Mouse (Mus musculus) heart, embryonic 16.5 days (tissue): ENCODE results near the gene Gpr55. TPM values are rescaled to one million over a fixed set of nuclear protein-coding genes. Genes with fewer than 3 reads are reported as not detected.

Experiments
- ATAC-seq: fragments of 200-750 bp; cut with Nextera tagmentation; replicated peaks from 2 replicates; pipeline ENCODE4 v1.8.0; 2017; ENCODE audit warnings: moderate number of reproducible peaks; ENCODE audit not compliant: insufficient read depth, low FRiP score; ENCODE audit errors: extremely low read depth
- H3K27ac ChIP-seq: fragments of 300-500 bp; sonication (generic); 2 replicates; pipeline ENCODE4 v1.5.1; 2014; ENCODE audit warnings: mild to moderate bottlenecking, low read length, control low read depth, moderate library complexity
- H3K27me3 ChIP-seq: fragments of 300-500 bp; sonication (generic); 2 replicates; pipeline ENCODE4 v1.6.1; 2014; ENCODE audit warnings: low read length, mixed read lengths; ENCODE audit not compliant: control insufficient read depth, insufficient read depth
- H3K36me3 ChIP-seq: fragments of 300-500 bp; sonication (generic); 2 replicates; pipeline ENCODE4 v1.6.1; 2014; ENCODE audit not compliant: control insufficient read depth, insufficient read depth
- H3K4me1 ChIP-seq: fragments of 300-500 bp; sonication (generic); 2 replicates; pipeline ENCODE4 v1.6.1; 2014; ENCODE audit warnings: low read length, mixed read lengths; ENCODE audit not compliant: control insufficient read depth, insufficient read depth
- H3K4me2 ChIP-seq: fragments of 300-500 bp; sonication (generic); 2 replicates; pipeline ENCODE4 v1.6.1; 2014; ENCODE audit warnings: low read depth, mild to moderate bottlenecking, control low read depth, low read length
- H3K4me3 ChIP-seq: fragments of 300-500 bp; sonication (generic); 2 replicates; pipeline ENCODE4 v1.5.1; 2014; ENCODE audit warnings: mild to moderate bottlenecking, control low read depth, low read length
- H3K9ac ChIP-seq: fragments of 300-500 bp; sonication (generic); 2 replicates; pipeline ENCODE4 v1.6.1; 2014; ENCODE audit warnings: low read length, control low read depth
- H3K9me3 ChIP-seq: fragments of 300-500 bp; sonication (generic); replicated peaks from 2 replicates; pipeline ENCODE4 v1.6.1; 2016; ENCODE audit warnings: low read length; ENCODE audit not compliant: control insufficient read depth
- WGBS: fragments of 180-500 bp; shearing (Covaris S2); extraction: QIAGEN DNeasy Blood & Tissue Kit; methylation state at CpG from one replicate; pipeline ENCODE4 v1.1.7; 2014; 5-methylcytosine and 5-hydroxymethylcytosine counted together
- polyA plus RNA-seq: library from polyadenylated mRNA; unstranded; fragments of >200 nt; fragmentation: Nextera tagmentation; extraction: Ambion mirVana; gene quantifications from 2 replicates; pipeline ENCODE4 v1.2.1, GENCODE M21; 2015

Gene Gpr55
- polyA plus RNA-seq: 0.09 and 0.18 TPM in 2 replicates

DNA sequence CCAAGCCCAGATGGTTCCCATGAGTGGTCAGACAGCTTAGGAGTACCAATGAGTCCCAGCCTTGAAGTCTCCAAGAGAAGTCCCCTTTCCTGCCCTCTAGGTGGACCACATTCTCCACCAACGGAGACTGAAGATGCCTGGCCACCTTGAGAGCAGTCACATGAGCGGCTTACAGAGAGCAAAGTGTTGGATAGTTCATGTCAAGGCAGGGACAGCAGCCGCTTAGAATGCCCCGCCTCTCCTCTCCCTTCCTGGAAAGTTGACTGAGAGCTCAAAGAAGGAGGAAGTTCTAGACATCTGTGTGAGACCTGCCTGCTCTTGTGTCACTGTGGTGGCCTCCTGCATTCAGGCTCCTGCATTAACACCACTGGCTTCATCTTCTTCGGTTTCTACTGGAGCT is at the start of gene Gpr55:
Gpr55 (minus strand) TSS at position 135 of the 400 bp plus-strand sequence.
- Histone ChIP-seq H3K4me2 (no peak within 1 kb of the TSS), H3K4me3 (no peak within 1 kb of the TSS), H3K9ac (no peak within 1 kb of the TSS), H3K9me3 (no peaks in the 10 kb centered on the region), H3K27me3 (no peaks in the 10 kb centered on the region), H3K4me1 (peaks cover 42% of the 10 kb centered on the region), H3K27ac (no peak within 1 kb of the TSS), H3K36me3 (no peaks in the 10 kb centered on the region)
- 54% methylated on average over 5 of the region's 5 CpGs for WGBS
- no peak for ATAC-seq

DNA sequence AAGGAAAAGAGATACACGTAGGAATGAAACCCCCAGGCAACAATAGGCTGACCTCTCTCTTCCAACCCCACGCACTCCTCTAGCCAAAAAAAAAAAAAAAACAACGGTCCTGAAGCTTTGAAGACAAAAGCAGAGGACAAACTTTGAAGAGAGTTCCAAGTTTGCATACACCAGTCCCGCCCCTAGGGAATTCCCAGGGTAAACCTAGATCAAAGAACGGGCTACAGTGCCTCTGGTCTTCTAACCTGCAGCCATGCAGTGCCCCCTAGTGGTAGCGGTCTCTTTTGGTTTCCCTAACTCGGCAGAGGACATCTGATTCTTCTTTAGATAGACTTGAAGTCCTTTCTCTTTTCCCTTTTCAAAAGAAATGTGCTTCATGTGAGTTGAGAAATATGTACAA is 47.0 kb upstream of the Gpr55 start:
- peak; percentile 75; the same call in 1 of the 2 replicates for ATAC-seq
- peak overlapping the region; percentile 8; the same call in 1 of the 2 replicates for H3K4me3 ChIP-seq
- H3K9me3 ChIP-seq: no peaks in the 10 kb centered on the region
- no peaks in the 10 kb centered on the region; the same call in 1 of the 2 replicates for H3K4me1 ChIP-seq
- H3K36me3 ChIP-seq: no peaks in the 10 kb centered on the region
- no peak overlapping the region for H3K27ac ChIP-seq
- peak overlapping the region; percentile 38; the same call in 1 of the 2 replicates for H3K4me2 ChIP-seq
- 4% methylated on average over 7 of the region's 7 CpGs for WGBS
- no peak overlapping the region for H3K9ac ChIP-seq
- H3K27me3 ChIP-seq: no peaks in the 10 kb centered on the region

DNA sequence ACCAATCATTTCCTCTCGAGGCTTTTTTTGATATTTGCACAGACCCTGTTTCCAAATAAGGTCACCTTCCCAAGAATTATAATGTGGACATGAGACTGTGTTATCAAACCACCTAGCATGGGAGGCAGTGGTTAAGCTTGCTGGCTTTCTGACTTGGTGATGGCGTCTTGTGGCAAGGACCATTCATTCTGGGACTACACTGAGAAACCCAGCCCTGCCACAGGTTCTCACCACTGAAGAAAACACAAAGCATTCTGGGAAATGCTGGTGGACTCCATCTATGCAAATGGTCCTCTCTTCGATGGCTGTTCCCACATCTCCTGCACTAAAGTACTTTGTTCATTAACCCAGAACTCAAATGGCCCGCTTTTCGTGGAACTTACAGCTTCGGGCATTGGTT is 45.2 kb upstream of the Gpr55 start:
- H3K27me3 ChIP-seq: no peaks in the 10 kb centered on the region
- no peak for ATAC-seq
- H3K4me1 ChIP-seq: no peaks in the 10 kb centered on the region; the same call in 1 of the 2 replicates
- H3K4me3 ChIP-seq: no peak overlapping the region
- 90% methylated on average over 6 of the region's 6 CpGs for WGBS
- H3K36me3 ChIP-seq: no peaks in the 10 kb centered on the region
- H3K4me2 ChIP-seq: no peak overlapping the region
- H3K27ac ChIP-seq: no peak overlapping the region
- no peaks in the 10 kb centered on the region for H3K9me3 ChIP-seq
- H3K9ac ChIP-seq: no peak overlapping the region

DNA sequence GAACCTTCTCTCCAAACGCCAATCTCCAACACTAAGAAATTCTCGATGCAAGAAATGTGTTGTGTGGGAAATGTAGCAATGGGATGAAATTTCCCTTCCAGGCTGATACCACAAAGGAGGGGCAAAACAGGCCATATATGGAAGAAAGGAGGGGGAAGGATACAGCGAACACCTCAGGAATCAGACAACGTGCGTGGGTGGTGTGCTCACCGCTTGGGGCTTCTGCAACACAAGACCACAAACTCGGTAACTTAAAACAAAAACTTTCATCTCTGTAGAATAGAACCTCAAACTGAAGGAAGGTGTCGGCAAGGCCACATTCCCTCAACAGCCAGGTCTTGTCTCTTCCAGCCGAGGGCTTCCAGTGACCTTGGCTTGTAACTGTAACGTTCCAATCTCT is 44.7 kb upstream of the Gpr55 start:
- WGBS: 81% methylated on average over 10 of the region's 10 CpGs
- no peak overlapping the region for H3K4me3 ChIP-seq
- no peak overlapping the region for H3K4me2 ChIP-seq
- no peak overlapping the region for H3K27ac ChIP-seq
- H3K9me3 ChIP-seq: no peaks in the 10 kb centered on the region
- no peak for ATAC-seq
- no peaks in the 10 kb centered on the region; the same call in 1 of the 2 replicates for H3K4me1 ChIP-seq
- H3K27me3 ChIP-seq: no peaks in the 10 kb centered on the region
- no peaks in the 10 kb centered on the region for H3K36me3 ChIP-seq
- no peak overlapping the region for H3K9ac ChIP-seq

DNA sequence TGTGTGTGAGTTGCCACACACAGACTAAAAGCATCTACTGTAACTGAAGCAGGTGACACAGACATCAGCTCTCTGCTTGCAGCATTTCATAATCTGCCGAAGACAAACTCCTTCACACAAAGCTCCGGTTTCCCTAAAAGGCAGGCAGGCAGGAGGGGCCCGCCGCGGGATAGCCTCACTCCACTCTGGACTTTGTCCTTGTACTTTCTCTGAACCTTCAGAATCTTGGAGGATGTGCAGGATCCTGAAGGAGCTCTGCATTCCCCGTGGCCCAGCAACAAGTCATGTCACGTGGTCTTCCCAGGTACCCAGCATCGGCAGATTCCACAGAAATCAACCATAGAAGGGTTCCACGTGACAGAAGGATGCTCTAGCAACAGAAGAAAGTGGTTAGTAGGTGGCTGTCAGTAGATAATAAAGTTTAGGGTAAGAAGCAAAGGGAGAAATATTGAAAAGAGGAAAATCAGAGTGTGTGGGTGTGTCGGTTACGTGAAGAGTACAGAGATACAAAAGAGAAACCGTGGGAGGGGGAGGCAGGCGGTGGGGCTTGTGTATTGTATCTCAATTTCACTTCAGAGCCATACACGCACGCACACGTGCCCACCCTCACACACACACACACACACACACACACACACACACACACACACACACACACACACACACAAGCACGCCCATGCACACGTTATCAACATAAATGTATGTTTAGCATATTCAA is 39.2 kb upstream of the Gpr55 start:
- no peak for ATAC-seq
- H3K9ac ChIP-seq: no peak overlapping the region
- WGBS: 78% methylated on average over 18 of the region's 18 CpGs

DNA sequence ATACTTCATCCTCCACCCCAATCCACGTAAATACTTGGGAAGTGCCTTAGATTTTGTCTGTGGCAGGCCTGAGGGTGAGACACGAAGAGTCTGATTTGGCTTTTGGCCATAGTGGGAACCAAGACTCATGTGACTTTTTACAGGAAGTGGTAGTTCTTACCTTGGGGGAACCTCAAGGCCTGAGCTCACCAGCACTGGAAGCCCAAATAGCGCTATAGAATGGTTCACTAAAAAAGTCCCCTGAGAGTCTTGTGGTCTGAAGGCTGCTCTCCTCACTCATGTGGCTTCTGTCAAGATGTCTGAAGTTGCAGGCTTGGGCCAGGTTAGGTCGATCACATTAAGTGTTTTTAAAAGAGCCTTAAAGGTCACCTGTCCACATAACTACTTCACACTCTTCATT is 37.2 kb upstream of the Gpr55 start:
- Histone ChIP-seq H3K9ac (no peak overlapping the region), H3K9me3 (no peaks in the 10 kb centered on the region), H3K4me1 (no peaks in the 10 kb centered on the region), H3K4me3 (no peak overlapping the region), H3K27ac (no peak overlapping the region), H3K27me3 (no peaks in the 10 kb centered on the region), H3K4me2 (no peak overlapping the region), H3K36me3 (no peaks in the 10 kb centered on the region)
- 65% methylated on average over 4 of the region's 4 CpGs for WGBS
- ATAC-seq: no peak

More for the DNA sequence above, 39.2 kb upstream of the Gpr55 start:
- Histone ChIP-seq H3K27me3 (no peaks in the 10 kb centered on the region), H3K4me2 (no peak overlapping the region), H3K4me1 (no peaks in the 10 kb centered on the region), H3K36me3 (no peaks in the 10 kb centered on the region), H3K9me3 (no peaks in the 10 kb centered on the region), H3K27ac (no peak overlapping the region), H3K4me3 (no peak overlapping the region)

DNA sequence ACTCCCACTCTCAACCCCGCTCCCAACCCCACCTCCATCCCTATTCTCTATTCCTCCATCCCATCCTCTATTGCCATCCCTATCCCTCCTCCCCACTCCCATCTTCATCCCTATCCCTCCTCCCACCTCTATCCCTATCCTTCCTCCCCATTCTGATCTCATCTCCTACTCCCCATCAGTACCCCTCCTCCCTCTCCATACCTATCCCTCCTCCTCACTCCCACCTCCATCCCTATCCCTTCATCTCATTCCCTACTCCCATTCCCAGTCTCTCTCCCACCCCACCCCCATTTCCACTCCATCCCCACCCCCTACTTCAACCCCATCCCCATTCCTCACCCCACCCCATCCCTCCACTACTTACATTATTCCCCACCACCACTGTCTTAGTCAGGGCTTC is 36.4 kb upstream of the Gpr55 start:
- ATAC-seq: no peak
- no peak overlapping the region for H3K27ac ChIP-seq
- H3K9ac ChIP-seq: no peak overlapping the region
- H3K4me3 ChIP-seq: no peak overlapping the region
- H3K4me1 ChIP-seq: no peaks in the 10 kb centered on the region
- no peaks in the 10 kb centered on the region for H3K27me3 ChIP-seq
- H3K36me3 ChIP-seq: no peaks in the 10 kb centered on the region
- no peak overlapping the region for H3K4me2 ChIP-seq
- no peaks in the 10 kb centered on the region for H3K9me3 ChIP-seq
- WGBS: 91% methylated on average over 1 of the region's 1 CpGs

DNA sequence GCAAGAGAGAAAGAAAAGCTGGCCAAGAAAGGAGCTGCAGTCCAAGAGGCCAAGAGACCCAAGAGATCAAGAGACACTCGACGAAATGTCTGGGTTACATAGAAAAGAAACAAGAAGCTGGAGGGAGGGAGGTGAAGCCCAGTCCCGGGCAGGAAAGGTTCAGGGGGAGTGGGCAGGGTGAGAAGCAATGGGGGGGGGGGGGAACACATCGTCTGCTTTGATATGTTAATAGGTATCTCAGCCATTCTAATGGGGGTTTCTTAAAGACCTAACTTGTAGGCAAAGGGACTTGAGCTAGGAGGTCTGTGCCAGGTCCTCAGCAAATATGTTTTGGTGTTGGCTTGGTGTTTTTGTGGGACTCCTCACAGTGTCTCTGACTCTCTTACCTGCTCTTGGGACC is 32.7 kb upstream of the Gpr55 start:
- H3K9ac ChIP-seq: no peak overlapping the region
- 72% methylated on average over 4 of the region's 4 CpGs for WGBS
- H3K4me2 ChIP-seq: no peak overlapping the region
- no peak overlapping the region for H3K27ac ChIP-seq
- no peak overlapping the region for H3K4me3 ChIP-seq
- H3K4me1 ChIP-seq: no peaks in the 10 kb centered on the region
- H3K9me3 ChIP-seq: no peaks in the 10 kb centered on the region
- no peak for ATAC-seq
- H3K27me3 ChIP-seq: no peaks in the 10 kb centered on the region
- no peaks in the 10 kb centered on the region for H3K36me3 ChIP-seq

DNA sequence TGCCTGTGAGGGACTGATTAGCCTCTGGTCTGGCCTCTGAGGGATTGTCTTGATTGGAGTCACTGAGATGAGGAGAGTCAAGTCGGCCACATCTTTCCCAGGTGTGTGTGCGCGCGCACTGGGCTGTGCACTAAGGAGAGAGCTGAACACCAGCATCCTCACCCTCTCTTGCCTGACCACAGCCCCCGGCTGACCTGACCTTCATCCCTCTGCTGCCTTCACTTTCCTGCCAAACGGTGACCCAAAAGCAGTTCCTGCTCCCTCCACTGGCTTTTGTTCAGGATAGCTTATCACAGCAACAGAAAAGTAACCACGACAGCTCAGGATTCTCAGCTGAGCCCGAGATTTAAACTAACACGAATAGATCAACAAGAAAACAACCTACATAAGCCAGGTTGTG is 31.4 kb upstream of the Gpr55 start:
- WGBS: 57% methylated on average over 9 of the region's 9 CpGs
- no peak overlapping the region for H3K9ac ChIP-seq
- no peaks in the 10 kb centered on the region for H3K27me3 ChIP-seq

More for the DNA sequence above, 31.4 kb upstream of the Gpr55 start:
- no peak overlapping the region for H3K4me3 ChIP-seq
- H3K4me2 ChIP-seq: no peak overlapping the region
- H3K4me1 ChIP-seq: no peaks in the 10 kb centered on the region
- no peak for ATAC-seq
- H3K9me3 ChIP-seq: no peaks in the 10 kb centered on the region
- no peak overlapping the region for H3K27ac ChIP-seq
- H3K36me3 ChIP-seq: no peaks in the 10 kb centered on the region
